Mouse (Mus musculus): ENCODE data around the gene Ins2.
A peak's percentile ranks its signal among the peaks of the same experiment; 100 is the strongest.

The Ins2 gene

DNA sequence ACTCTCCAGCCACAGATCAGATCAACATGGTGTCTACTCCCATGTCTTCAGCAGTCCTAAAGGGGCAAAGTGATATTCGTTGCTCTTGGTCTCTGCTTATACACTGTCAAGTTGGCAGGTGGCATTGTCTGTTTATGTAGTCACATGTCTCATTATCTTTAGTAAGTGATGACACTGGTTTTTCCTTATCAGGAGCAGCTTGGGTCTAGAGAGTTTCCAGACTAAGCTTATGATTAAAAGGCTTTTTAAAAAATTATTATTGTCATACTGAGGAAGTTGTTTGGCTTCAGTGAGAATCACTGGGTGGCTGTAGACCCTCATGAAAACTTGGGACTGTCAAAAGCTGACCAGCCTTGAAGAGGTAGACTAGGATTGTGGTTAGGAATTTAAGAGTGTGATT is at the start of gene Ins2:
Ins2 (minus strand) TSS at position 101 of the 400 bp plus-strand sequence.
- no peak for DNase-seq (ENCODE audit: low spot score)

DNA sequence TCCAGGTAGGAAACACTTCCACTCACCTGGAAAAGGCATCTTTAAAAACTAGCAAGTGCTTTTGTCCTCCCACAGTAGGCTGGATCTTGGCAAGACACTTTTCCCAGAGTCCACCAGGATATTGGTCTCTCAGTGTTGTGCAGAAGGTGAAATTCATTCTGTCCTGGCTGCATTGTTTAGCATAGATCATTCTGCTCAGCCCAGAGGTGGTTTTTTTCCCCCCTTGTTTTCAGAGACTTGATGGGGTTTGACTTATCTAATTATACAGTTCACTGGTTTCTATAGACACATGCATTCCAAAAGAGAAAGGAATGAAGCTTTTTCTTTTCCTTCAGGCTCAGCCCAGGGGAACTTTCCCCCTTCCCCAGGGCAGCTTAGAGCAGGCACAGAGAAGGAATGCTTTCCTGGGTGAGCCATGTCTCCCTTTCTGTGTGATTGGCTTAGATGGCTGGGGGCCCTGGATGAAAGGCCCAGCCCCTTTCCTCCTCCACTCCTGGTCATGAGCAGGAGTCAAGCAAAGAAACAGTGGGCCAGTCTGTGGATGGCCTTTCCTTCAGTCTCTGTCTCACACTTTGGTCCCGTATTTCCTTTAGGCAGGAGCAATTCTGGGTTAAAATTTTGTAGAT is 49.6 kb upstream of the Ins2 start:
- DNase-seq (ENCODE audit: low spot score), result no peak

DNA sequence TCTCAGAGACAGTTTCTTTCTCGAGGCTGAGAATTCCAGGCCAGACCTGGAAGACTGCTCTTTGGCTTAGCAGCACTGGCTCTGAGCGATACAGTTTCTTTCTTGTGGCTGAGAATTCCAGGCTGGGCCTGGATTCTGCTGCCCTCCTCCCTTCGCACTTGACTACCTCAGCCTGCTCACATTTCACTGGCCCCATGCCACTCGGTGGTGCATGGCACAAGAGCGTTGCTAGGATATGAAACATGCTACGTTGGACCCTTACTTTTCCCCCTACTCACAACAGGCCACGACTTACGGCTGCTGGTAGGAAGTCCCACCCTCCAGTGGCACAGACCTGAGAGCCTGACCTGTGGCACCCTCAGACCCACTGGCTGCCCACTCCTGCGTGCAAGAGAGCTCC is 46.5 kb upstream of the Ins2 start:
- no peak for DNase-seq (ENCODE audit: low spot score)

DNA sequence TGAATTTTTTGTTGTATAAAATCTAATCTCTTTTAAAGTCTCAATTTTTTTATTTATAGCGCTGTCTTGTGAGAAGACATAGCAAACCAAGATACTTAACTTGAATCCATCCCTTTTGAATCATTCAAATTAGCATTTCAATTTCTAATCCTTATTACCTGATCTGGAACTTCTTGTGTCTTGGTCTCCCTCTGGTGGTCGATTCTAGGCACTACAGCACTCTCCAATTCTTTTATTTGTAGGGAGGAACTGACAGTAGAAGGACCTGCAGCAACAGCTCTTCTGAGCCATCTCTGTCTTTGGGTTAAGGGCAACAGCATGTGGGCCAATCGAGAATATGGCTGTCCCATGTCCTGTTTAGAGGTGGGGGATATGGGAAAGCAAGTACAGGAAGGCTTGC is 5.4 kb downstream of the Ins2 start:
- no peak for DNase-seq (ENCODE audit: low spot score)

DNA sequence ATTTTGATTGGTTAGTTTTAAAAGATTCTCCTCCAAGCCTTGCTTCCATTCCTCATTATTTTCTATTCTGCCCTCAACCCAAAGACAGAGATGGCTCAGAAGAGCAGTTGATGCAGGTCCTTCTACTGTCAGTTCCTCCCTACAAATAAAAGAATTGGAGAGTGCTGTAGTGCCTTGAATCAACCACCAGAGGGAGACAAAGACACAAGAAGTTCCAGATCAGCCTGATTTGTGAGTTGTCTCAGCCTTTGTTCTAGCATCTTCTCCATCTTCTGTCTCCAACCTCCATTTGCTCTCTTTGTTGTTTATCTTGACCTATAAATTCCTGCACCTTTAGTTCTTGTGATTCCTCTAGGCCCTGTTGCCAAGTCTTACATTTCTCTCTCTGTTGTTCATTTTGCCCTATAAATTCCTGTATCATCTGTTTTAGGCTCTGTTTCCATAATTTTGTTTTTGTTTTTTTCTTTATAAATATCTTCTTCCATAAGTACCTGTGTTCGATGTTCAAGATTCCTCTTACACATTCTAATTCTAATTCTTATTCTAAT is 6.2 kb downstream of the Ins2 start:
- peak; percentile 2 for DNase-seq (ENCODE audit: low spot score)

DNA sequence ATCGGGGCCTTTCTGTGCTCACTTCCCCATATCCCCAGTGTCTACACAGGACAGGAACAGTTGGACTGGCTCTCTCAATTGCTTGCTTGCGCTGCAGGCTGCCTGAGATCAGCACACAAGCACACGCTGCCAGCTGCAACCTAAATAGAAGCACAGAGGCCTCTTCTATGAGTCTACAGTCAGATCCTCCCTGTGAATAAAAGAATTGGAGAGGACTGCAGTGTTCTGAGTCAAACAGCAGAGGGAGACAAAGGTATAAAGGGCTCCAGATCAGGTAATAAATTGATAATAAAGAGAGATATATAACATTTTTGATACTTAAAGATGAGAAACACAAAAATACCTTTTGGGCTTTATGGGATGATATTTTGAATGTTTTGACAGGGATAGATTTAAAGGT is 17.2 kb downstream of the Ins2 start:
- DNase-seq (ENCODE audit: low spot score), result no peak

DNA sequence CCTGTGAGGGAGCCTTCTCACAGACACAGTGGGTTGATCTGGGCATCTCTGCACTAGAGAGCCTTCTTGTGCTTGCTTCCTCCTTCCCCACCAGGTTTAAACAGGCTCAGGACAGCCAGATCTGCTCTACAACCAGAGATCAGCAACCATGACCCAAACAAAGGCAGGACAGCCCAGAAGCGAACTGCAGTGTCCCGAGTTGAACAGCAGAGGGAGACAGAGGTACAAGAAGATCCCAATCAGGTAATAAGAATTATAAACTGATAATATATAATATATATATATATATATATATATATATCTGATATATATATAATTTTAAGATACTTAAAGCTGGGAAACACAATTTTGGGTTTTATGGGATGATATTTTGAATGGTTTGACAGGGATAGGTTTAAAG is 22.5 kb downstream of the Ins2 start:
- peak; percentile 18 for DNase-seq (ENCODE audit: low spot score)

DNA sequence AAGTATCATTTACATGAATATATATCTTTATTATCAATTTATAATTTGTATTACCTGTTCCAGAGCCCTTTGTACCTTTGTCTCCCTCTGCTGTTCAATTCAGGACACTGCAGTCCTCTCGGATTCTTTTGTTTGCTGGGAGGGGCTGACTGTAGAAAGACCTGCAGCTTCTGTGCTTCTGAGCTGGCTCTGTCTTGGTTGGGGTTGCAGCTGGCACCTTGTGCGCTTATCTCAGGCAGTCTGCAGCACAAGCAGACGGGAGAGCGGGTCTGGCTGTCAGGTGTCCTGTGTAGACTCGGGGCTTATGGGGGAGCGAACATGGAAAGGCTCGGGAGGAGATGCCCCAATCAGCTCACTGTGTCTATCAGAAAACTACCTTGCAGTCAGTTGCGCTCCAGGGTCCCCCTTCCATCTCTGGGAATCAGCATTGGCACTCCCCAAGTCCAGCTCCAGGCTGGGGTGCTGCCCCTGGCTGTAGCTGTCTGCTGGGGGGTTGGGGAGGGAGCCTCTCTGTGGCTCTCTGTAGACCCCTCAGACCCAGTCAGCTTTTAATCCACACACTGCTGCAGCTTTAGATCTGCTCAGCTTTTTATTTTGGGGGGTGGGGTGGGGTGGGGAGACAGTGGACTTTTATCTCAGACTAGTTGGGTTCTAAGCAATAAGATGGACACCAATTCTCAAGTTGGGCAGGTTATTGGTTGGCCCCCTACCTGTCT is 28.2 kb downstream of the Ins2 start:
- DNase-seq (ENCODE audit: low spot score), result peak; percentile 33

DNA sequence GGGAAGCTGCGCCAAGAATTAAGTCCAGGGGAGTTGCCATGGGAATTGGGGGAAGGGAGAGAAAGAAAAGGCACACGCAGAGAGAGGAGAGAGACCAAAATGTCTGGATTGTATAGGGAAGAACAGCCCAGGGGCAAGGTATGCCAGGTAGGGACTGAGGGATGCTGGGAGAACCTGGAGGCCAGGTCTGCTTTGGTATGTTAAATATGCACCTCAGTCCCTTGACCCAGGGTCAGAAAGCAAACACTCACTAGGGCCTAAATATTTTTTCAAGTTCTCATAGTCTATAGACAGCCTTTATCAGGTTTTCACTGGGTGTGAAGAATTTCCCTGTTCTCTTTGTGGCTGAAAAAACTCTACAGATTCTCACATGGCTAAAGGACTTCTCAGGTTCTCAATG is 36.3 kb downstream of the Ins2 start:
- DNase-seq (ENCODE audit: low spot score), result no peak

DNA sequence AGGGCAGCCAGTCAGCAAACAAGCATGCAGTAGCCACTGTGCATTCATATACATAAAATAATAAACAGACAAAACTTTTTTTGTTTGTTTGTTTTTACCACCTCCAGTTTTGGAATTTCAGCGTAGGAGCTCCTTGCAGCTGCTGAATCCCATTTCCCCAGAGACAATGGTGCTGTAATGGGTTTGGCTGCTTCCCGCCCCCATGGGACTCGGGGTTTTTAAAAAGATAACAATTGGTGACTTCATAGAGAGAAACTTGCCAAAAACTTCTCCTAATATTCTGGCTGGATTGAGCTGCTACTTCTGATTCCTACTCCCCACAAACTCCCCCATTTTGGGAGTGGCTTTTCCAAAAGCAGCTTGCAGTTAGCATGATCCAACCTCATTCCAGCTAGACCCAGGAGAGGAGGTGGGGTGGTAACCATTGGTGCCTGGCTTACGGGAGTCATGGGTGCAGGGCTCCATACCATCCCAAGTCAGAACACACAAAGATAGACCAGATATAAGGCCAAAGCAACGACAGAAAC is 43.8 kb downstream of the Ins2 start:
- DNase-seq (ENCODE audit: low spot score), result no peak

DNA sequence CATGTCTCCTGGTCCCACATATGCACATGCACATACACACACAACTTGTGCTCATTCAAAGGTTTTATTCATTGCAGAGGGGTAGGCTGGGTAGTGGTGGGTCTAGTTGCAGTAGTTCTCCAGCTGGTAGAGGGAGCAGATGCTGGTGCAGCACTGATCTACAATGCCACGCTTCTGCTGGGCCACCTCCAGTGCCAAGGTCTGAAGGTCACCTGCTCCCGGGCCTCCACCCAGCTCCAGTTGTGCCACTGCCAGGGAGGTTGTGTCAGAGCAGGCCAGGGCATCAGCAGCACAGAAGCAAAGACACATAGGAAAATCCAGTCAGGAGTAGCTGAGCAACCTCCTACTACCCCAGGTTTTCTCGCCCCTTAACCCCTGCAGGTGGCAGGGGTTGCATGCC is 64.6 kb downstream of the Ins2 start:
- no peak for DNase-seq (ENCODE audit: low spot score)

DNA sequence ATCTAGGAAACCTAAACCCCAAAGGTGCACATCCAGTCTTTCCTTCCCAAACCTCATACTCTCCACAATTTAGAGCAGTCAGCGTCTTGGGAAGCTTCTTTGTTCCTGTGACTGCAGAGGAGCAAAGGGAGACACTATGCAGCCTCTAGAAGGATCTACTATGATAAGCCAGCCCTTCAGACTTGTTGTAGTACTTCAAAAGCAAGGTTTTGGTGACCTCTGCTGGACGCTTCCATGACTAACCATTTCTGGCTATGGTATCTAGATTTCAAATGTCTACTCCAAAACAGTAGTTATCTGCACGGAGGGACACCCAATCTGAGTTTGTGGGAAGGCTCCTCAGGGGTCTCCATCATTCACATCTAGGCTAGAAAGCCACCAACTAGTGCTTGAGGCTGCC is 67.5 kb downstream of the Ins2 start:
- peak; percentile 46 for DNase-seq (ENCODE audit: low spot score)

DNA sequence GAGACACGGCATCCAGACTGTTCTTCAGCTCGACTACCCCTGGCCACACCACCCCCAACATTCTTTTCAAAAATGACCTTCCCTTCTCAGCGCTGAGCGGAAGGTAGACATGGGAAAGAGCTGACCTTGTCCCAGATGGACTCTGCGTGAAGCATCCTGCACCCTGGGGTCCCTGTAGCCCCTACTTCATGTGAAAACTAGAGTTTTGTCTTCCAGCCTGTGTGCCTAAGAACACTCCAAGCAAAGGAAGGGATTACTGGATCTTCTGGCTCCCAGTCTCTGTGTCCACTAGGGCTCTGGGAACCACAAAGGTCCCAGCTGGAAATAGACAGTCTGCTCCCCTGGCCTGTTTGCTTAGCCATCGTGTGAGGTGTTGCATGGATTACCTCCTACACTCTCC is 68.0 kb downstream of the Ins2 start:
- DNase-seq (ENCODE audit: low spot score), result no peak

DNA sequence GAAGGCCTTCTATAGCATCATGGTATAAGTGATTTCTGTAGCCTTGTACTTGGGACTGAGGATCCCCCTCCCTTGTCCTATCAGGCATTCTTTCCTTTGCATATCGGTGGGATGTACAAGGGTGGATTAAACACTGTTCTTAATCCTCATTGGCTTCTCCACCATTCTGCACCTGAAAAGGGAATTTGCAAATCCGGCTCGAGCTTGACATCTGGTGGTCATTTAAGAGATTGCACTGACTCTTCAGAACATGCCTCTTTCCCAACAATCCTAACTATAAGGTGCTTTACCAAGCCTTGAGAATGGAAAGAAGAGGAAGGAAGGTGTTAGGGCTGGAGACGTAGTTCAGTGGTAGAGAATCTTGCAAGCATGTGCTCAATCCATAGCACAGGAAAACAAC is 71.1 kb downstream of the Ins2 start:
- peak; percentile 18 for DNase-seq (ENCODE audit: low spot score)

DNA sequence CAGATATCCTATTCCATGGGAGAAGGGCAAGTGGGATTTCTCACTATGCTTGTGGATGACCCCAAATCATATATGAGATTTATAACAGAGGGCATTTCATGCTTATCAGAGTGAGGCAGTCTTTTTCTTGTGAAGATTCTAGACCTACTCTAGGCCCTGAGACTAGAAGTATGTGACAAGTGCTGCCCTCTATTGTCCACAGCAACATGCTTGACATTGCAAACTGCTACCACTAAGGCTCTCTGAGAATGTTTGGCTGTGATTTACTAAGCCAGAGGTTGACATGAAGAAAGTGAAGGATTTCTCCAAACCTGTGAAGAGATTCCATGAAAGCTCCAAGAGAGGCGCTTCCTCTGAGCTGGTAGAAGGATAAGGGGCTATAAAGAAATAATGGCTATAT is 72.1 kb downstream of the Ins2 start:
- DNase-seq (ENCODE audit: low spot score), result no peak

DNA sequence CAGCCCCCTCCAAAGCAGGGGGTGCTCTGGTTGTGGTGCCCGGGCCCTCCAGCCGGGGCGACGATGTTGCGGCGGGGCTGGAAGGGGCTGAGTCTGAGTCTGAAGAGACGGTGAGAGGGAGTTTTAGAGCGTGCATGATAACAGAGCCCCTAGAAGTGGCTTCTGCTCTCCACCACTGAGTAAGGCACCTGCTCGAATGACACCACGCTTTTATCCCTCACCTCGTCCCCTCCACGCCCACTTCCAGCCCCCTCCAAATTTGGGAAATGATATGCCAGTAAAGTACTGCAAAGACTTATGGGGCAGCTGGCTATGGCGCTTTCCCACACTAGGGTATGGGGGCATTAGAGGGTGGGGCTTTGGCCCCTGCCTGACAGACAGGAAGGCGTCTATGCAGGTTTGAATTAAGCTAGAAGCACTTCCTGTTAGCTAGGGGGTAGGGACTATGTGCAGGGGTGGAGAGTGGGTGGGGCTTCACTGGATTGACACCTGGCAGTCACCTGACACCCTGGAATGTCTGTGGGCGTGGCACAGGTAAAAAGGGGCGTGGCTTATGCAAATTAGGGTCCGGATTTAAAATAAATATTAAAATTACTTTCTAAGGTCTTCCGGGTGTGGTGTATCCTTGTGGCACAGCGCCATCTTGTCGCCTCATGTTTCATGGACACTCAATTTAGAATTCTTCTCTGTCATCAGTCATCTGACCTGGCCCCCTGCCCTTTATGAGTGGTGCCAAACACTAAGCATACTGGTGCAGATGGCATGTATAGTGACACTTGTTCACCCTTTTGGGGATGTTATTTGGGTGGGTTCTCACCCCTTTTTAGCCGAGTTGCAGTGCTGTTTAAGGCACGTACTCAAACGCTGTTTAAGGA is 73.2 kb downstream of the Ins2 start, which contains the start of gene Gm49394:
Gm49394 (minus strand) TSS at position 192 of the 875 bp plus-strand sequence.
- peak; percentile 84 for DNase-seq (ENCODE audit: low spot score)

DNA sequence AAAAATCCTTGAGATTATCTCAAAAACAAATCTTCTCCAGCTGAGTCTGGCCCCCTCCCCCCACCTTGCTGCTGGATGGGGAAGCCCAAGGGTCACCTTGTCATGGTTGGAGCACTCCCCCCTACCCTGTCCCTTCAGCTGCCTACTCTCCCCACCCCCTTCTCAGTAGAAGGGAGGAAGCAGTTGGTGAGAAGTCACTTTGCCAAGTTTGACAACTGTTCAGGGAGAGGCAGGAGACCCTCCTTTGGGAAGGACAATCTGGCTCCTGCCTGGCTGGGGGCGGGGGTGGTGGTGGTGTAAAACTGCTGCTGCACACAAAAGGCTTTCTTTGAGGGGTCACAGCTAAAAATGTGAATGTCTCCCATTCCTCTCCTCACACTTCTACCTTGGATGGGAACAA is 74.9 kb downstream of the Ins2 start:
- peak; percentile 41 for DNase-seq (ENCODE audit: low spot score)

DNA sequence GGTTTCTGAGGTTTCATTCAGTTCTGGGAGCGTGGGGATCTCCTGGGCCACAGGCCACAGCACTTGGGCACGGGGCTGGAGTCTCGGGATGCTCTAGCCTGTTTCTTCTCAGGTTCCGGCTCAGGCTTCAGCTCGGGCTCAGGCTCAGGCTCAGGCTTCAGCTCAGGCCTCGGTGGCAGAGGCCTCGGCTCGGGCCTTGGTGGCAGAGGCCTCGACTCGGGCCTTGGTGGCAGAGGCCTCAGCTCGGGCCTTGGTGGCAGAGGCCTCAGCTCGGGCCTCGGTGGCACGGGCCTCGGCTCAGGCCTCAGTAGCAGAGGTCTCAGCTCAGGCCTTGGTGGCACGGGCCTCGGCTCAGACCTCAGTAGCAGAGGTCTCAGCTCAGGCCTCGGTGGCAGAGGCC is 75.7 kb downstream of the Ins2 start:
- DNase-seq (ENCODE audit: low spot score), result peak; percentile 25

DNA sequence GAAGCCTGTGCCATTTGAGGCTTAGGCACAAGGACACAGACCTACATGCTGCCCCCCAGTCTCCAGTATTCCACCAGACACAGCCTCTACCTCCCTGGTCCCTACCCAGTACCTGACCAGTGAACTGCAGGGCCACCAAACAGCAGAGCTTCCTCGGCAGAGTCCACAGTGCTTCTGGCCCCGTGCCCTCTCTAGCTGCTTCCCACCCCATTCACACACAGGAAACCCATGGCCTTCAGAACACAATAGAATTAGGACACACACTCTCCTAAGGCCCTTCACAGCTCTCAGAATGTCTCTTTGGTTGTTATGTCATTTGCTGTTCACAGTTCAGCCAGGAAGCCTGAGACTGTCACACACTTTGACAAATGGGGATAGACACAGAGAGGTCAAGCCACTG is 76.5 kb downstream of the Ins2 start, which contains the start of gene Igf2:
Igf2 (minus strand) TSS at position 158 of the 400 bp plus-strand sequence.
- DNase-seq (ENCODE audit: low spot score), result peak; percentile 36

DNA sequence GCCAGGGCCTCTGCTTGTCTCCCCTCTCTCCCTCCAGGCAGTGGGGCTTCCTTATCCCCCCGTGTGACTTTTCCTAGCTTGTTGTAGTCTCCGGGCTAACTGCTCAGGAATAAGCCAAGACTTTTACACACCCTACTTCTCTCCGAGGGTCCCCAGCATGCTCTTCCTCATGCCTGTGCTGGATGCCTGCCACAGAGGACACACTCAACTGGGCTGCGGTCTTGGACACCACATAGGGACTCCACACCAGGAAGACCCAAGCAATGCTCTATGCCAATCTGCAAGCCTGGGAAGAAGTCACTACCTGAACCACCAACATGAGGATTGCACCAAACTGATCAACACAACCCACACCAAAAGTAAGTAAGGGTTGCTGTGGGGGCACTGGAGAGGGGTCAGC is 77.1 kb downstream of the Ins2 start:
- DNase-seq (ENCODE audit: low spot score), result no peak

DNA sequence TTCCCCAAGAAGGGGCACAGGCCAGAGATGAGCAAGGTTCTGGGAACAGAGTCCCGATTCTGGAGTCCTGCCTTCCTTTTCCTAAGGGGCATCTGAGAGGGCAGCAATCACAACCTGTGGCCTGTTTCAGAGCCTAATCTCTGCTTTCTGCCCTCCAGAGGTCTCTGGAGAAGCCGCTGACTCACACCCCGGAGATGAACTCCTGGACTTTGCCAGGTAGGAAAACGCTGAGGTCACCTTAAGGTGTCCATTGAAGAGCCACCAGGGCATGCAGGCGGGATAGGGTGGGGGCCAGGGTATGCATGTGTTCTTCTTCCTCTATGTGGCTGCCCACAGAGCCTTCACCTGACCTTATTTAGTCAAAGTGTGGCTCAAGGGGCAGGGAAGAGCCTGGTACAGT is 77.8 kb downstream of the Ins2 start:
- DNase-seq (ENCODE audit: low spot score), result peak; percentile 63

DNA sequence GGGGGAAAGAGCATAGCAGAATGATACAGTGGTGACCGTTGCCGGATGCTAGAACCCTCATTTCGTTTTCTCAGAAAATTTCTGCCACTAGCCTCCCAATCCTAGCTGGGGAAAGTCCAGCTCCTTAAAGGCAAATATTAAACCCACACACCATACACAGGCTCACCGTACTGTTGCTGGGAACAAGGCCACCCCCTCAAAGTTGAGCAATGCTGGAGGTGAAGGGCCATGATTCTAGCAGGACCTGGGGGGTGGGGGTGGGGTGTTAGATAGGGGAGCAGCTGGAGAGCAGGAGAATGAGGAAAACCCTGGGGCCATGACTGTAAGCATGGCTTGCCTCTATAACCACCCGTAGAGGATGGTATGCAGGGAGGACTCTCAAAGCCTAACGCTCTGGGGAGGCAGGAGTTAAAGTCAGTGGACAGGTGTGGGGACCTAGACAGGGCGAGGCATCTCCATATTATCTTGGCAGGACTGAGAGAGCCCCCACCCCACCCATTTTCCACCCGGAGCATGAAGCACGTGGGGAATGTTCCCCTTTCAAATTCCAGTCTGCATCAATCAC is 78.6 kb downstream of the Ins2 start:
- DNase-seq (ENCODE audit: low spot score), result peak; percentile 64

Data from yolk sac, embryonic 10.5 days (tissue).